In the genomic region with DNA sequence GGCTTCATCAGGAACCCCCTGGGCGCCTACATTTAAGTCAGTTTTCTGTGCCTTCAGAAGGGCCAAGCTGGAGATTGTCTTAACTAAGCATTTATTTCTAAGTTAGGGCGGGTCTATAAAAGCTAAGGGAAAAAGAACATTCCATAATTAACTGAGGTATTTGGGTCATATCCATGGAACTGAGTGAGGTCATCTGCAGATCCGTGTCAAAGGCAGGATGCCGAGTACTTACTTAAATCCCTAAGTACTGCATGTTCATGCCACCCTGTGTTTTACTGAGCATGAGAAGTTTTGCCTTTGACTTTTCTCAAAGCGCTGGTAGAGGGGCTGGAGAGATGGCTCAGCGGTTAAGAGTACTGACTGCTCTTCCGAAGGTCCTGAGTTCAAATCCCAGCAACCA, we compare ENCODE assay signal across 11 mouse cellular contexts. TPM values are rescaled to one million over a fixed set of nuclear protein-coding genes. Genes with fewer than 3 reads are reported as not detected.
"Had no signal": no experiment of that assay in that cellular context is flagged by ENCODE, and none has a peak within 500 bp of the region (broad histone marks: within the 10 kb centered on the region; RNA-seq: fewer than 3 reads in every experiment).

No protein-coding gene starts in this region.

- DNase-seq: liver, postnatal 0 days; lung, adult 2 months; right cerebral cortex, postnatal 14 days; spleen, adult 18-20 months; thymus, adult 18-20 months; thymus, postnatal 14 days; thymus, postnatal 36 days had no signal

RNA-seq across cellular contexts. Expression of gene Rfpl4b, which starts 57.7 kb away (rescaled TPM):
- total RNA-seq: megakaryocyte progenitor cell, adult 5-6 weeks; midbrain, postnatal 0 days; monocyte, adult 5-6 weeks; neutrophil, adult 5-6 weeks had no signal
